Mouse (Mus musculus): Measurements from ENCODE around the gene Psmd9.

The Psmd9 gene

DNA sequence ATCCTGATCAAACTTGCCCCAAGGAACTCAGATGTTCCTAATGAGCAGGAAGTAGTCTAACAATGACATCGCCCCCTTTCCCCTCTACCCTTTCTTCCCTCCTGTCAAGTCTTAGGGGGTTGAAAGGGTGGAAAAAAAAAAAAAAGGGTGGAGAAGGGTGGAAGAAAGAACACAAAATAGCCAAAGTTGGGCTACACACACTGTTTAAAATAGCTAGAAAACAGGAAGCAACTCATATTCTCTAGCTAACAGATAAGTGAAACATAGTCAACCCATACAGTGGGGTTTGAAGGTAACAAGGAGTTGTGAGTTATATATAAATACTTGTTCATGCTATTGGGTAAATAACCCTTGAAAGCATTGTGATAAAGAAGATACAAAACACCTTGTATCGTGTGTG lies 63.0 kb downstream of the Psmd9 start:
- in situ Hi-C loops (cut with MboI, MseI) = no loop called here

DNA sequence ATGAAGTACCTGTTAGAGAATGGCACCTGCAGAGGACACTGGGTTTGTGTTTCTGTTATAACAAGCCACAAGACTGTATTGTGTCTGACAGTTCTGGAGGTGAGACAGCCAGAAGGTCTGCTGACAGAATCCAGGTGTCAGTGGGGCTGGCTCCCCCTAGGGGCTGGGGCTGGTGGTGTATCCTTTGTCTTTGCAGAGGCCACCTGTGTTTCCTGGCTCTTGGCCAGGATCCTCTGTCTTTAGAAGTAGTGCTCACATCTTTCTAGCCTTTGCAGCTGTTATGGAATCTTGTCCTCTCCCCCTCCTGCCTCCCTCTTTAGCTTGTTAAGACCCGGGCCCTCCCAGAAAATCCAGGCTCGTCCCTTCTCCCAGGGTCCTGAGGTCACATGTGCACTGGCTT lies 66.5 kb downstream of the Psmd9 start:
- in situ Hi-C loops (cut with MboI, MseI) = no loop called here

DNA sequence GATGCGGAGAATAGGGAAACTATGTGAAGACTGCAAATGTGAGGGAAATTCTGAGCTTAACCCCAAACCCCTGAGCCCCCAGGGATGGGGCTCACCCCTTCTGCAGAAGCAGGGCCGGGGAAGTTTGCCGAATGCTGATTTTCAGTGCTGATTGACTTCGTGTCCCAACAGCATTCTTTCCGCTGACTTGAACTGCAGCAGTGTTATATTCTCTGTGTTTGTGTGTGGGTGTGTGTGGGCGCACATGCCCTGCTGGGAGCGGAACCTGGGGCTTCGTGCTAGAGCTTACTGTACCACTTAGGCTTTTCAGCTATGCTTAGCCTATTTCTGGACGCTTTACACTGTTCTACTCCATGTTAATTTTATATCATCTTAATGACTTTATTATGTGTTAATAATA lies 67.2 kb downstream of the Psmd9 start:
- in situ Hi-C loops (cut with MboI, MseI) = no loop called here

DNA sequence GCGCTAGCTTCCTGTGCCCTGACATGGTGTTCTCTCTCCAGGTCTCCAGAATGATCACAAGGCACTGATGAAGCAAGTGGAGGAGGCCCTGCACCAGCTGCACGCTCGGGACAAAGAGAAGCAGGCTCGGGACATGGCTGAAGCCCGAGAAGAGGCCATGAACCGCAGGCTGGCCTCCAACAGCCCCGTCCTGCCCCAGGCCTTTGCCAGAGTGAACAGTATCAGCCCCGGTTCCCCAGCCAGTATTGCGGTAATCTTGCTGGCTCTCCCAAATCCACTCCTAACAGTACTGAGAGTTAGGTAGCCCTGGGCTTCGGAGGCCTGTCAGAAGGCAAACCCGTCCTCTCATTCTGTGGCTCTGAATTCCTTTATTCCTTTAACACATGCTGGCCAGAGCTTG lies 70.3 kb downstream of the Psmd9 start:
- in situ Hi-C loops (cut with MboI, MseI) = no loop called here

DNA sequence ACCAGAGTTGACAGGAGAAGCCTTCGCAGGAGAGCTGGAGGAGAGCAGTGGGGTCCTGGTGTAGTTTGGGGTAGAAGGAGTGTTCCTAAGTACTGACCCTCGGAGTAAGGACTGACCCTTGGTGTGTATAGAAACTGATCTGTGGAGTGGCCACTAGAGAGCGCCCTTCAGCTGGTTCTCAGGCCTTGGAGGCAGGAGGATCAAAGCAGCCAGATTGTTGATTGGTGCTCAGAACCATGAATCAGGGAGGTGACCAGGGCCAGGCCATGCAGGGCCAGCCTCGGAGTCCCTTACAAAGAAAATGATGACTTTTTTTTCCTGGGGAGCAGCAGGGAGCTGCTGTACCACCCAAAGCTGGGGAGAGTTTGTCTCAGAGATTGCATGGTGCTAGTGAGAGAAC lies 76.3 kb downstream of the Psmd9 start:
- in situ Hi-C loops (cut with MboI, MseI) = no loop called here

DNA sequence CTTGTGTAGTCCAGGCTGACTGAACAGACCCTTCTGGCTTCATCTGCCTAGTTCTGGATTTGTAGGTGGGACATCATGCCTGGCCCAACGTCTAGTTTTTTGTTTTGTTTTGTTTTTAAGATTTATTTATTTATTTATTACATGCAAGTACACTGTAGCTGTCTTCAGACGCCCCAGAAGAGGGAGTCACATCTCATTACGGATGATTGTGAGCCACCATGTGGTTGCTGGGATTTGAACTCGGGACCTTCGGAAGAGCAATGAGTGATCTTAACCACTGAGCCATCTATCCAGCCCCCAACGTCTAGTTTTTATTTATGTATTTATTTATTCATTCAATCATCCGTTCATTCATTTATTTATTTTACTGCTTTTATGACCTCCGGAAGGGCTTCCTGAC lies 82.2 kb downstream of the Psmd9 start:
- in situ Hi-C loops (cut with MboI, MseI) = no loop called here

DNA sequence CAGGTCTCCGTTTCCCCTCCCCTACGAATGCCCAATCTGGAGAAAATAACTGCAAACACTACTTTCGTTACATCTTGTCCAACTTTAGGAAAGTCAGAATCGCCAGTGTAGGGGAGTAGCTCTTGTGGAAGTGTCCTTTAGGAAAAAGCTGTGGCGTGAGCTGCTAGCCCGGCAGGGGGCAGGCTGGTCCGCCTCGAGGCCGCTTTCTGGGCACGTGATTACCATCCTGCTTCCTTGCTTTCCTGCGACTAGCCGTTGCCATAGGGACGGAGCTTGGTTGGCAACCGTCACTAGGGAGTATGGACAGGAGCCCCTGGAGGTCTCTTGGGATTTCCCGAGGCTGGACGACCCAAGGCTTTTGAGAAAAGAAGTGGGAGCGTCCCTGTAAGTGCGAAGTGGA lies 82.6 kb downstream of the Psmd9 start, which contains the start of gene Wdr66:
Gene Wdr66 (plus strand): TSS at position 269 of the 400 bp plus-strand sequence.
- in situ Hi-C loops (cut with MboI, MseI) = no loop called here

DNA sequence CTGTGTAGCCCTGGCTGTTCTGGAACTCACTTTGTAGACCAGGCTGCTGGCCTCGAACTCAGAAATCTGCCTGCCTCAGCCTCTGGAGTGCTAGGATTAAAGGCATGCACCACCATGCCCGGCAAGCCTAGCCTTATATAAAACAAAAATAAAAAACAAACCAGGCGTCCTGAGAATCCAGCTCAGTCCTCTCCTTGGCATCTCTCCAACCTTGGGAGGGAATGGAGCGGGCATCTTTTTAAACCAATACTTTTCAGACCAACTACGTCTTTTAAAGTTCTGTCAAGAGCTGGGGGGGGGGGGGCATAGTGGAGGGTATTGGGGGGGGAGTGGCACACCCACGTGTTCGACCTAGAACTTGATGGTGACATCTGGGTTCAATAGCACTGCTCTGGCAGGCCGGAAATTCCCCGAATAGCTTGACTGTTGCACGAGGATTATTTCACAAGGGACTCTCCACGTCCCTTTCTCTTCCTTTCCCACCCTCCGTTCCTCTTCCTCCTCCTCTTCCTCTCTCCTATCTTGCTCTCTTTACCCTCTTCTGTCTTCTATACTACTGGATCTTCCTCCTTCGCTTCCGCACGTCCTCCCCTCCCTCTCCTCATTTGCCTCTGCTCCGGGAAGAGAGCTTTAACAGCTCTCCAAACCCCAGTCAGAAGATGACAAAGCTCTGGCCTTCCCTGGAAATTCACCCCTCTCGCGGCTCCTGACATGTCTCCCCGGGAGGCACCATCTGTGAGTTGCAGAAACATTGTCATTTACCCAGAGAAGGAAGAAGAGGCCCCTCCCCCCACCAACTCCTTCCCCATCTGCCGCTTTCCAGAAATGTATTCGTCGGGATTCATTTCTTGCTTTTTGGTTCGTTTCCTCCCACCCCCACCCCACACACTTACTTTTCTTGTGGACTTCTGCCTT lies 87.9 kb downstream of the Psmd9 start:
- in situ Hi-C loops (cut with MboI, MseI) = no loop called here

DNA sequence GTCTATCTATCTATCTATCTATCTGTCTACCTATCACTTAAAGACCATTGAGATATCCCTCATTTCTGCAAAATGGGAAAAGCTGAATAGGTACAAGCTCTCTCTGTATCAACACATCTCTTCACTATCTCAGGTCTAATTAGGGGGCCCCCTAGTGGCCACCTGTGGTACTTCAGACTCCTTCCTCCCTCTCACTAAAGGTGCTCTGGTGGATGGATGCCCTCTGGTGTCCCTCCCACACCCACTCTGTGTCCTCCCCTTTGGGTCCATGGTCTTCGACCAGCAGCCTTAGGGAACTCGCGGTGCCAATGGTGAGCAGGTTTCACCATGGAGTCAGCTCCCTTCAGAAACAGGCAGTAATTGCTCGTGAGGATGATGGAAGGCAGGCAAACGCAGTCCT lies 89.8 kb downstream of the Psmd9 start:
- in situ Hi-C loops (cut with MboI, MseI) = no loop called here

DNA sequence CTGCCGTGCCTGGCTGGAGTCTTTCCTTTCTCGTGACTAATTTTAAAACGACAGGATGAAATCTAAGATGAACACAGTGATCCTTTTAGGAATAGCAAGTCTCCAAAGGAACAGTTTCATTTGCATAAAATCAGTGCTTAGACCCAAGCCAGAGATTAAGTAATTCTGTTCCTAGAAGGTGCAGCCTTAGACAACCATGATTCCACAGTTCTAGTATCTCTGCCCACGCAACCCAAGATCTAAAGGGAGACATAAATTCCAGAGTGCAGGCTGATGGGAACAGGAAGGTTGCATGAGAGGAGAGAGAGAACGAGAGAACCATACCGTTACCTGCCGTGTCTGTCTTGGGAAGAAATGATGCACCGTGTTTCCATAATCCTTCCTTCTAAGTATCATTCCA lies 91.5 kb downstream of the Psmd9 start:
- in situ Hi-C loops (cut with MboI, MseI) = no loop called here

DNA sequence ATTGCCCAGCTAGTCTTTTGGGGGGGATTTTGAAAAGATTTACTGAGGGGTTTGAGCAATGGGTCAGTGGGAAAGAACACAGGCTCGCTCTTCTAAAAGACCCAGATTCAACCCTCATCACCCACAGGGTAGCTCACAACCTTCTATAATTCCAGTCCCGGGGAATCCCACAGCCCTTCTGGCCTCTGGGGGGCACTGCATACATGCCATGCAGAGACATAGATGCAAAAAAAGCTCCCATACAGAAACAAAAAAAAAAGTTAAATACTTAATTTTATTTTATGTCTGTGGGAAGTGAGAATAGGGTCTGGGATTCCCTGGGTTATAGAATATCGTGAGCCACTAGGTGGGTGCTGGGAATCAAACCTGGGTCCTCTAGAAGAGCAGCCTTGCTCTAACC lies 97.7 kb downstream of the Psmd9 start:
- in situ Hi-C loops (cut with MboI, MseI) = no loop called here

DNA sequence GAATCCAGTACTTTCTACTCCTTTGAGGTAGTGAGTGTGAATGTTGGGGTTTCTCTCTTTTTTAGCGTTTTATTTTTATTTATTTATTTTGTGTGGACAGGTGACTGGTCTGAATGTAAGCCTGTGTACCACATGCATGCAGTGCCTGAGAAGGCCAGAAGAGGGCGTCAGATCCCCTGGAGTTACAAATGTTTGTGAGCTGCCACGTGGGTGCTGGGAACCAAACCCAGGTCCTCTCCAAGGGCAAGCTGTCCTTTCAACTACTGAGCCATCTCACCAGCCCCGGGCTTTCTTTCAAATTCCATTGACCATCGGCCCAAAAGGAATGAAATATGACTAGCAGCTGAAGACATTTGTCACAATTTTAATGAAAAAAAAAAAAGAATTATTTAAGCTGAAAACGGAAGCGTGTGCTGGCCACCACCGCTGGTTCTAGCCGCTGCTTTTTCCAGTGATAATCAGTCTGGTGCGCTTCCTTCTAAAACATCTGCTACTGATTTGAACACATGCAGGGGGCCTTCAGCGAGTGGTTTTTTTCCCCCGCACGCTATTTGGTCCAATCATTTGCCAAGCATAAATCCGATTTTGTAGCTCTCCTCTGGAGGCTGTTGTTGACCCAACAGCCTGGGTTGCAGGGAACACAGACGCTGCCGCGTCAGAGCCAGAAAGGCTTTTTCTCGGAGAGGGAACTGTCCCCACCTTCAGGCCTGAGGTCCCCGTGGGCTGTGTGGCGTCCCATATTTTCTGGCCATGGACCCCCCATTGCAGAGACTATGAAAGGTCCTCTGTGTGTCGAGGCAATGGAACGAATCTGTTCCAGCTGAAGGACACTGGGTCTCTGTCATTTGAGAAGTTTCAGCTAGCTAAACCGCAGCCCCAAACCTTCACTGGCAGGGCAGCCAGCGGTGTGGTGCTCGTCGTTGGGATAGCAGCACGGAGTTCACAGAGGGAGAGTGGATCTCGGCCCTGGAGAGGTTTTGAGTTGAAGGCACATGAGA lies 99.6 kb downstream of the Psmd9 start:
- in situ Hi-C loops (cut with MboI, MseI) = no loop called here

DNA sequence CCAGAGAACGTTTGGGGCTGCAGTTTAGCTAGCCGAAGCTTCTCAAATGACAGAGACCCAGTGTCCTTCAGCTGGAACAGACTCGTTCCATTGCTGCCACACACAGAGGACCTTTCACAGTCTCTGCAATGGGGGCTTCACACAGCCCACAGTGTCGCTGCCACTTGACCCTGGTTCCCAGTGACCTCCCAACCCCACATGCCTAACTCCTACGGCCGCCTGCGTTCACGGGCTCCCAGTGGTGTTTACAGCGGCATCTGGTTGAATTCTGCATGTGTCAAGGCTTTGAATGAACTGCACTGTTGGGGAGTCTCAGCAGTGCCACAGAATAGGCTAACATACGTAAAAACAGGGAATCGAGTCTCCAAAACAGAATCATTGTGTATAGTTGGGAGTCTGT lies 101.7 kb downstream of the Psmd9 start:
- in situ Hi-C loops (cut with MboI, MseI) = no loop called here

DNA sequence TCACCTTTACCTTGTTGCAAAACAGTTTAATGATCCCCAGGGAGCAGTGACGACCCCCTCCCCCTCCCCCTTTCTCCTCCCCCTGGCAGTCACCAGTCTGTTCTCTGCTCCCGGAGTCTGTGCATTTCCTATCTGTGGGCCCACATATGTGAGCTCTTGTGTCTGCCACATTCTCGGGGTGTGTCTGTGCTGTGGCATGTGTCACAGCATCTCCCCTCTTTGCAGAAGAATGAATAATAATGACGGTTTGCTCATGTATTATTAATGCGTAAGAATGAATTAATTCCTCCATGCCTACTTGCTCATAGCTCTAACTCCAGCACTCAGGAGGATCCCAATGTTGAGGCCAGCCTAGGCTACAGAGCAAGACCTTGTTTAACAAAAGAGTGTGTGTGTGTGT lies 103.7 kb downstream of the Psmd9 start:
- in situ Hi-C loops (cut with MboI, MseI) = no loop called here

DNA sequence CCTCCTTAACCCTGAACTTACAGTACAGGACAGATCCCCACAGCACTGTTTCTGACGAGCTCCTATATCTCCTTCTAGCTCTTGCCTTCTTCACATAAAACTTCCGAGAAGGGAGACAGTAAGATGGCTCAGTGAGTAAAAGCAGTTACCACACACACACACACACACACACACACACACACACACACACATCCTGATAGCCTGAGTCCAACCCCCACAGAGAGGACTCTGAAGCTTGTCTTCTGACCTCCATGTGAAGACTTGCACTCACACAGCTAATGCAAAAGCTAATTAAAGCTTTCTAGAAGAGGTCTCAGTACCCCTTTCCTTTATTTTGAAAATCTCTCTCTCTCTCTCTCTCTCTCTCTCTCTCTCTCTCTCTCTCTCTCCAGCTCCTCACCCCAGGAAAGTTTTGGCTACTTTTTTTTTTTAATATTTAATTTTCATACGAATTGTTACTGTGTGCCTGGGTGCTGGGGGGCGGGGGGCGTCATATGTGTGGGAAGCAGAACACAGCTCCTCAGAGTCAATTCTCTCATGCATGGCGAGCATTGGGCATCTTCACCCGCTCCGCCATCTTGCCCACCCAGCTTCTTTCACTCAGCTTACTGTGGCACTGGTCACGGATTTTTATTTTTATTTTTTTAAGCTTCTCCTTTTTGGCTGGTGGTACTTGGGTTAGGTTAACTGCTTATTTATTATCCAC lies 107.6 kb downstream of the Psmd9 start:
- in situ Hi-C loops (cut with MboI, MseI) = no loop called here

DNA sequence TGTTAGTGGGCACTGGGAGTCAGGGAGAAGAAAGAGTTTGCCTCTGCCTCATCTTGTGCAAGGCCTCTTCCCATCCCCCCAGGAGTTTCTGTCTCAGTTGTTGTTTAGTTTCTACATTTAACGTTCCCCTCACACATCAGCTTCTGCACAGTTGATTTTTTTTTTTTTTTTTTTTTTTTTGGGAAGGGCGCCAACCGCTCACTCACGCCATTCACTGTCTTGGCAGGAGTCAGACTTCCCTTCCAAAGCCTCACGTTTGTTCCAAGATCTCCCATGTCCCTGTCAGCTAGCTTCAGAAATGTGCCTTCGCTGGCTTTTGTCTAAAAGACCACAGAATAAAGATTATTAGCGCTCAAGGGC lies 108.1 kb downstream of the Psmd9 start:
- in situ Hi-C loops (cut with MboI, MseI) = no loop called here

DNA sequence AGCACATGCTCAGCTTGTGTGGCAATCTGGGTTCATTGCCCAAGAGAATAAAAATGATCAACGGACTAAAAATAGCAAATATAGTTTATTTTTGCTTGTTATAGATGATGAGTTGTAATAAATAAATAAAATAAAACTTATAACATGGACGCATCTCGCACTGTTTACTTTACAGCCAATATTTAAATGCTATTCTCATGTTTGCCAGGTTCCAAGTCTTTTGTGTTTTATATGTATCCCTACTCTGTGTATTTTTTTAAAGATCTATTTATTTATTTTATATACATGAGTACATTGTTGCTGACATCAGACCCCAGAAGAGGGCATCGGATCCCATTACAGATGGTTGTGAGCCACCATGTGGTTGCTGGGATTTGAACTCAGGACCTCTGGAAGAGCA lies 108.5 kb downstream of the Psmd9 start:
- in situ Hi-C loops (cut with MboI, MseI) = no loop called here

DNA sequence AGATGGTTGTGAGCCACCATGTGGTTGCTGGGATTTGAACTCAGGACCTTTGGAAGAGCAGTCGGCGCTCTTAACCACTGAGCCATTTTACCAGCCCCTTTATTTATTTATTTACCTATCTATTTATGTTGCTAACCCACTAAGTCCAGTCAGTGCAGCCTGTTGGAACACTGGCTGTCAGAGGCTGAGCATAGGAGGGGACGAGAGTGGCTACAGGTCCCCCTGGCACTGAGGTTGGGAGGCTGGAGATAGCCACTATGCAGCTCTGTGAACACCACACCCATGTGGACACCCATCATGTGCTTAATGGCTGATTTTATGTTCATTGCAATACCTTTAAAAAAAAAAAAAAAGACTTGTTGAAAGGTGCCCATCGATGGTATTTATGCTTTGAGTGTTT lies 110.0 kb downstream of the Psmd9 start:
- in situ Hi-C loops (cut with MboI, MseI) = no loop called here

DNA sequence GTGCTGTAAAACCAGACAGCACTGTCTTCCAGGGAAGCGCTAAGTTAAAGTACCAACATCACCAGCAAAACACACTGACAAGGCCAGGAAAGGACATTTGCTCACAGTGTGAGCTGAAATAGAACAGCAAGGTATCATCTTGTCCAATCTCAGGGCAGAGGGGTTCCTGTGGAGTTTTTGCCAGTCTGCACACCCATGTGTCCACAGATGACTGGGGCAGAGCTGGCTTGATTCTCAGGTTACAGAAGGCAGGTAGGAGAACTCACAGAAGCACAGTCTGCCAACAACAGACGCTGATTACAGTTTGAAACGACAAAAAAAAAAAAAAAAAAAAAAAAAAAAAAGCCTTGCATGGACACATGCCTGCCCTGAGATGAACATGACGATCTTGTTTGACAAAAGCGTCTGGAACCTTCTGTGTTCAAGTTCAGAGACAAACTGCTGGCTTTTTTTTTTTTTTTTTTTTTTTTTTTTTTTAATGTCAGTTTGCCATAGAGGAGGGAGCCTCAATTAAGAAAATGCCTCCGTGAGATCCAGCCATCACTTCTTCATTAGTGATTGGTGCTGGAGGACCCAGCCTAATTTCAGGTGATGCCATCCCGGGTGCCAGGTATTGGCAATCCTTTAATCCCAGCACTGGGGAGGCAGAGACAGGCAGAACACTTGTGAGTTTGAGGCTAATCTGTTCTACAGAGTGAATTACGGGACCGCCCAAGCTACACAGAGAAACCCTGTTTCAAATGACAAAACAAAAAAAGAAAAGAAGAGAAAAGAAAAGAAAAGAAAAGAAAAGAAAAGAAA lies 112.3 kb downstream of the Psmd9 start:
- in situ Hi-C loops (cut with MboI, MseI) = no loop called here

DNA sequence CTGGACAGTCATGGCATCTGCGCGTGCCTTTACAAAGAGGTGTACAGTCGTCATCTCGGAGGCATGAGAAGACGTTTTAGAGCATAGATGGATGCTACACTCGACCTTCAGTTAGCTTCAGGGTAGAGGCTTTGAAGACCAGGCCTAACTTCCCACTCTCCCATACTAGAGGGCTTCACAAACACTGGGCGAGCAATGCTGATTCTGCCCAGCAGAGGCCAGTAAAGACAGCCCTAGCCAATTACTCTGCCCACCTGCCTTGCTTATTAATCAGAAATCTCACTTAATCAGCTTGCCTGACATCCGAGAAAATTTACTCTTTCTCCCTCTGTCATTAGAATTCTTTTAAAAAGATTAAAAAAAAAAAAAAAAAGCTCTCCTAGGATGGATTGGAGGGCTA lies 116.0 kb downstream of the Psmd9 start:
- in situ Hi-C loops (cut with MboI, MseI) = no loop called here

DNA sequence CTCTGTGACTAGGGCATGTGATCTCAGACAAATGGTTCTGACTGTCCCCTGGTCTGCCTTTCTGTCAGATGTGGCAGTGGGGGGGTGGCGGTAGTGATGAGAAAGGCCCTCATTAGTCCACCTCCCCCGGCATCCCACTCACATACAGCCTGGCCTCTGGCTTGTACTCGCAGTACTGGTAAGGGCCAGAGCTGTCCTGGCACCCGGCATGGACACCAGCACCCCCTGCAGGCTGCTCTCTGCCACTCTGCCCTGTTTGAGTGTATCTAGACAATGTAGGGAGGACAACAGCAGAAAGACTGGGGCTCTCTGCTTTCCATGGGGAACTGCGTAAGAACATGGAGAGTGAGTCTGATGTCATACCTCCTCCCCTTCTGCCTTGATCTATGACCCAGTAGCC lies 118.9 kb downstream of the Psmd9 start:
- in situ Hi-C loops (cut with MboI, MseI) = no loop called here

Measured in regulatory T cell (primary cell).